Mouse (Mus musculus) neutrophil, adult 83 days (primary cell): ENCODE data around the gene Pno1. TPM values are rescaled to one million over a fixed set of nuclear protein-coding genes. Genes with fewer than 3 reads are reported as not detected.

Experiments used
- total RNA-seq, 2 experiments: library from RNA; stranded (reverse); gene quantifications; one replicate each; pipeline ENCODE4 v1.2.4; 2023

The Pno1 gene
- total RNA-seq = 10 to 100 TPM in 1 of 2 experiments, 1 to 10 TPM in 1; 9.4 to 11.1 TPM

GRCm38 (mm10) chr11:17211258-17212140 lies at the start of gene Pno1:
Gene Pno1, minus strand, starts transcription at chr11:17211568.

GRCm38 (mm10) chr11:17257443-17257842 lies 46.1 kb upstream of the Pno1 start, which contains the start of gene C1d:
Gene C1d, plus strand, starts transcription at chr11:17257579.

DNA sequence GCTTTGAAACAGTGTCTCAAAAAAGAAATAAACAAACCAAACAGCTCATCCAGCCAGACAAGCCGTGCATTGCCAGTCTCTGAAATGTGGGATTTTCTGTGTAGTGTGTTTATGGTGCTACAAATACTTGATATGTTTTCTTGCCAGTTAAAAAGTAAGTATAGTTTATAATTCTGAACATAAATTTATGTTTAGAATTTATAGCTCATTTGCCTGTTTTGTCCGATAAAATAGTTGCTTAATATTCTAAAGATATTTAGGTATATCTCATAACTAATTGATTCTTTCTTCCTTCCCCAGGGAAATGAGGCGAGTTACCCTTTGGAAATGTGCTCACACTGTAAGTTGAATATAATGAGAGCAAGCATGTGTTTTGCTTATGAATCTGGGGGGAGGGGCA lies 29.6 kb downstream of the Pno1 start, which contains the start of gene Wdr92:
TSS of gene Wdr92 (plus strand) at position 301 of the 400 bp plus-strand sequence.

GRCm38 (mm10) chr11:17158858-17159737 lies 52.3 kb downstream of the Pno1 start, which contains the start of gene Ppp3r1:
Gene Ppp3r1, plus strand, starts transcription at chr11:17159263.

Other genes starting within 250 kb of the Pno1 start
- gene Cnrip1, start 160.0 kb downstream of the Pno1 start, total RNA-seq = under 1 TPM; 0.33 to 0.49 TPM
- gene Plek, start 159.2 kb downstream of the Pno1 start, total RNA-seq = 100 to 1,000 TPM; 307 to 325 TPM
- 10 to 100 TPM; 65.1 to 68.5 TPM for gene Ppp3r1, start 52.3 kb downstream of the Pno1 start, total RNA-seq
- gene Wdr92, start 29.5 kb downstream of the Pno1 start, total RNA-seq = 1 to 10 TPM; 5.5 to 6.3 TPM
- gene C1d, start 46.0 kb upstream of the Pno1 start, total RNA-seq = 10 to 100 TPM; 29.3 to 32.1 TPM